Mouse (Mus musculus): ENCODE results near the gene Dennd6a. TPM values are rescaled to one million over a fixed set of nuclear protein-coding genes. Genes with fewer than 3 reads are reported as not detected.
"Not testable (repeated sequence)": the region's sequence is repeated elsewhere in the genome, so short reads cannot be mapped to it uniquely, and the experiment has no call there.

Dennd6a gene
- total and polyA plus RNA-seq, 2 experiments from 2014 or later: 11.9 to 30.7 TPM

DNA sequence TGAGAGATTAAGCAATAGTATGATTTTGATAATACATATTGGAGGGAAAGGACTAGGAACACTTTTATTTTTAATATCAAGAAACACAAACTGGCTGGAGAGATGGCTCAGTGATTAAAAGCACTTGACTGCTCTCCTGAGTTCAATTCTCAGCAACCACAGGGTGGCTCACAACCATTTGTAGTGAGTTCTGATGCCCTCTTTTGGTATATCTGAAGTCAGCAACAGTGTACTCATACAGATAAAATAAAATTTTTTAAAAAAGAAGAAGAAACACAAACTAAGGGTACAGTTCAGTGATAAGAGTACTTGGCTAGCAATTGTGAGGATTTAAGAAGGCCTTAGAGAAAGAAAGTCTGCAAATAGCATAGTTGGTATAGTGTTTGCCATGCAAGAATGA, 97.3 kb downstream of the Dennd6a start:
- ATAC-seq (no peak), DNase-seq (no peak)
- Histone ChIP-seq H3K27me3 (ENCODE audit: insufficient read depth, low read length) (0 out of 2 replicates have a peak, but pooled peaks cover 4% of the 10 kb centered on the region), H3K27ac (ENCODE audit: low read depth, low read length) (no peak overlapping the region), H3K9ac (no peak overlapping the region), H3K4me2 (ENCODE audit: low read depth) (no peak overlapping the region; the same call in 1 of the 2 replicates), H3K36me3 (ENCODE audit: insufficient read depth) (peaks cover 2% of the 10 kb centered on the region; the same call in 1 of the 2 replicates), H3K4me1 (ENCODE audit: insufficient read depth) (peaks cover 24% of the 10 kb centered on the region), H3K9me3 (ENCODE audit: low read length) (no peaks in the 10 kb centered on the region), H3K4me3 (ENCODE audit: low read depth, low read length) (no peak overlapping the region)
- TF ChIP-seq CTCF (IDR thresholded peaks at IDR 0.05; ENCODE audit: low read depth): peak; percentile 55

GRCm38 (mm10) chr14:26671870-26672615, 98.4 kb downstream of the Dennd6a start:
- not testable (repeated sequence) for H3K9ac ChIP-seq; H3K4me3 ChIP-seq (ENCODE audit: low read depth, low read length); H3K9me3 ChIP-seq (ENCODE audit: low read length); H3K27me3 ChIP-seq (ENCODE audit: insufficient read depth, low read length); H3K27ac ChIP-seq (ENCODE audit: low read depth, low read length); H3K36me3 ChIP-seq (ENCODE audit: insufficient read depth); H3K4me2 ChIP-seq (ENCODE audit: low read depth); ATAC-seq; DNase-seq
- WGBS: 72% methylated on average over 17 of the region's 17 CpGs
- peaks cover 18% of the 10 kb centered on the region for H3K4me1 ChIP-seq (ENCODE audit: insufficient read depth)

DNA sequence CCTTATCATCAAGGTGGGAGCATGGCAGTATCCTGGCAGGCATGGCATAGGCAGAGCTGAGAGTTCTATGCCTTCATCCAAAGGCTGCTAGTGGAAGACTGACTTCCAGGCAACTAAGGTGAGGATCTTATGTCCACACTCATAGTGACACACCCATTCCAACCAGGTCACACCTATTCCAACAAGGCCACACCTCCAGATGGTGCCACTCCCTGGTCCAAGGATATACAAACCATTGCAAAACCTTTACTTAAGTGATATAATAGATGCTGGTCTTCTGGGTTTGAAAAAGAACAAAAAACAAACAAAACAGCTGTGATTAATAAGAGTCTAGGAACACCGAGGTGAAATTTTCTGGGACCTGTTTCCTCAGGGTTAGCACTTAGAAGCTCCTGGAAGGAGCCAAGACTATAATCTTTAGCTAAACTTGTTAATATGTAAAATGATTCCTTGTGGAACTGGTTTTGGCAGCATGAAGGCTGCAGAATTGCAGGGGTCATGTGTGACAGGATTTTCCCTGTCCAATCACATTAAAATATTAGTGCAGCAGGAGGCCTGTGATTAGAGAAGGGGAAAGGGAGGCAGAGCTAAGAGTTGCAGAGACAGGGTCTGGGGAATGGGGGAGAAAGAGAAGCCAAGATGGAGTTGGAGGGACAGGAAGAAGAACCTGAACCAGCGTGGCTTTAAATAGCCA, 101.0 kb downstream of the Dennd6a start:
- not testable (repeated sequence) for H3K9ac ChIP-seq; H3K9me3 ChIP-seq (ENCODE audit: low read length); H3K27ac ChIP-seq (ENCODE audit: low read depth, low read length); H3K27me3 ChIP-seq (ENCODE audit: insufficient read depth, low read length); H3K36me3 ChIP-seq (ENCODE audit: insufficient read depth); H3K4me1 ChIP-seq (ENCODE audit: insufficient read depth); H3K4me3 ChIP-seq (ENCODE audit: low read depth, low read length); ATAC-seq; H3K4me2 ChIP-seq (ENCODE audit: low read depth); DNase-seq
- WGBS: 88% methylated on average over 2 of the region's 2 CpGs

DNA sequence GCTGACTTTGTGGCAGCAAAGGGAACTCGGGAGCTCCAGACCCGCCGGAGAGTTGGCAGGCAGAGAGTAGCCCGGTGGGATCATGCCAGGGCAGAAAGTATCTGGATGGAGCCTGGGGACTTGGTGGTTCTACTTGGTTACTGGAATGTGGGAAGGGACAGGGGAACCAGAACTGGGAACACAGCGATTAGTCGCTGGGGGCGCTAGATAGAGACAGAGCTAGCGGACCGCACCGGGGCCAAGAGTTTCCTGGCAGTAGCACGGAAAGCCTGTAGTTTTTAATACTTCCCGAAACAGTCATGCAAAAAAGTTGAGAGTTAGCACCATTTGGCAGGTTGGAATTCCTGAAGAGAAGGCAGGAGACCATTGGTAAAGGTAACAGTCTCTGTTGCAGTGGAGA, 101.7 kb downstream of the Dennd6a start:
- DNase-seq: no peak
- no peak overlapping the region for H3K9ac ChIP-seq
- H3K4me3 ChIP-seq (ENCODE audit: low read depth, low read length): no peak overlapping the region
- 0 out of 2 replicates have a peak, but pooled peaks cover 6% of the 10 kb centered on the region for H3K4me1 ChIP-seq (ENCODE audit: insufficient read depth)
- TF ChIP-seq CTCF (IDR thresholded peaks at IDR 0.05; ENCODE audit: low read depth): peak; percentile 35
- no peak for ATAC-seq
- H3K27ac ChIP-seq (ENCODE audit: low read depth, low read length): no peak overlapping the region
- no peaks in the 10 kb centered on the region for H3K36me3 ChIP-seq (ENCODE audit: insufficient read depth)
- no peak overlapping the region for H3K4me2 ChIP-seq (ENCODE audit: low read depth)
- 0 out of 2 replicates have a peak, but pooled peaks cover 4% of the 10 kb centered on the region for H3K27me3 ChIP-seq (ENCODE audit: insufficient read depth, low read length)
- no peaks in the 10 kb centered on the region for H3K9me3 ChIP-seq (ENCODE audit: low read length)
- 24% methylated on average over 12 of the region's 12 CpGs for WGBS

- ATAC-seq (no peak), DNase-seq (no peak)
- WGBS: 83% methylated on average over 5 of the region's 5 CpGs
- Histone ChIP-seq H3K9me3 (ENCODE audit: low read length) (no peaks in the 10 kb centered on the region), H3K9ac (no peak overlapping the region), H3K27me3 (ENCODE audit: insufficient read depth, low read length) (0 out of 2 replicates have a peak, but pooled peaks cover 4% of the 10 kb centered on the region), H3K4me2 (ENCODE audit: low read depth) (no peak overlapping the region), H3K36me3 (ENCODE audit: insufficient read depth) (no peaks in the 10 kb centered on the region), H3K4me3 (ENCODE audit: low read depth, low read length) (no peak overlapping the region), H3K27ac (ENCODE audit: low read depth, low read length) (no peak overlapping the region), H3K4me1 (ENCODE audit: insufficient read depth) (0 out of 2 replicates have a peak, but pooled peaks cover 1% of the 10 kb centered on the region)
- TF ChIP-seq CTCF (IDR thresholded peaks at IDR 0.05; ENCODE audit: low read depth): no peak
These were observed 102.1 kb downstream of the Dennd6a start for GRCm38 (mm10) chr14:26675791-26676190.

Small RNAs within 50 kb of the gene (microRNA-seq; reads per million reads assigned to microRNA genes)
- gene Mir7672: 0.77 to 0.85 reads per million in 2 experiments

Other genes starting within 250 kb of the Dennd6a start
- 23.9 and 27.2 TPM in 2 replicates for gene Slmap, start 38.9 kb upstream of the Dennd6a start, total RNA-seq (2014; rRNA removed)
- 6.8 and 9.9 TPM in 2 replicates for gene Slmap, start 38.9 kb upstream of the Dennd6a start, polyA plus RNA-seq (2015; fragmentation: Nextera tagmentation; extraction: Ambion mirVana)
- gene Arf4, start 64.2 kb downstream of the Dennd6a start, total RNA-seq (2014; rRNA removed): 176 and 182 TPM in 2 replicates
- 521 and 540 TPM in 2 replicates for gene Arf4, start 64.2 kb downstream of the Dennd6a start, polyA plus RNA-seq (2015; fragmentation: Nextera tagmentation; extraction: Ambion mirVana)
- gene Pde12, start 96.0 kb downstream of the Dennd6a start, total RNA-seq (2014; rRNA removed): 15.7 and 21.1 TPM in 2 replicates
- 10.7 and 10.9 TPM in 2 replicates for gene Pde12, start 96.0 kb downstream of the Dennd6a start, polyA plus RNA-seq (2015; fragmentation: Nextera tagmentation; extraction: Ambion mirVana)
- gene Dnah12, start 119.4 kb downstream of the Dennd6a start, total RNA-seq (2014; rRNA removed): 0.38 and 0.67 TPM in 2 replicates
- 0.06 and 0.19 TPM in 2 replicates for gene Dnah12, start 119.4 kb downstream of the Dennd6a start, polyA plus RNA-seq (2015; fragmentation: Nextera tagmentation; extraction: Ambion mirVana)

Measured in forebrain, postnatal 0 days (tissue).